Mouse (Mus musculus) adrenal gland, adult (tissue): ENCODE results near the gene Inf2.

ENCODE experiments used
- DNase-seq, 2 experiments: peaks; one replicate each; pipeline ENCODE4 v3.0.0; 2022 to 2023; ENCODE audit warnings: low spot score in 1 of 2; ENCODE audit not compliant: inconsistent age in 2 of 2

Gene Inf2

GRCm38 (mm10) chr12:112588426-112589256 is at the start of gene Inf2:
Gene Inf2 (plus strand): TSS chr12:112588784.
- peak; percentile 91 to 96 for DNase-seq

- DNase-seq, result no peak
Observed at GRCm38 (mm10) chr12:112539466-112539965, 49.1 kb upstream of the Inf2 start.

GRCm38 (mm10) chr12:112540321-112540720 is 48.3 kb upstream of the Inf2 start:
- DNase-seq, result no peak

- no peak for DNase-seq
Observed at GRCm38 (mm10) chr12:112541483-112542091, 47.0 kb upstream of the Inf2 start.

- DNase-seq, result no peak
Observed at GRCm38 (mm10) chr12:112542257-112542919, 46.2 kb upstream of the Inf2 start.

- DNase-seq, result peak; percentile 87 to 96
Observed at GRCm38 (mm10) chr12:112542920-112543300, 45.7 kb upstream of the Inf2 start.

GRCm38 (mm10) chr12:112543941-112544340 is 44.6 kb upstream of the Inf2 start:
- no peak for DNase-seq

GRCm38 (mm10) chr12:112544946-112545701 is 43.5 kb upstream of the Inf2 start:
- DNase-seq, result no peak

GRCm38 (mm10) chr12:112546110-112546509 is 42.5 kb upstream of the Inf2 start:
- no peak for DNase-seq

GRCm38 (mm10) chr12:112549287-112549686 is 39.3 kb upstream of the Inf2 start:
- no peak for DNase-seq

GRCm38 (mm10) chr12:112551861-112552375 is 36.7 kb upstream of the Inf2 start:
- peak; percentile 85 to 97 for DNase-seq

GRCm38 (mm10) chr12:112552520-112552919 is 36.1 kb upstream of the Inf2 start:
- DNase-seq, result no peak

GRCm38 (mm10) chr12:112554900-112555299 is 33.7 kb upstream of the Inf2 start:
- DNase-seq, result no peak

GRCm38 (mm10) chr12:112556531-112557060 is 32.0 kb upstream of the Inf2 start:
- no peak for DNase-seq

GRCm38 (mm10) chr12:112557219-112557618 is 31.4 kb upstream of the Inf2 start:
- no peak for DNase-seq

- peak in 1 of 2 experiments; percentile 60 for DNase-seq
Observed at GRCm38 (mm10) chr12:112559231-112559630, 29.4 kb upstream of the Inf2 start.

- peak in 1 of 2 experiments; percentile 56 for DNase-seq
Observed at GRCm38 (mm10) chr12:112559671-112560070, 28.9 kb upstream of the Inf2 start.

- DNase-seq, result peak in 1 of 2 experiments; percentile 54
Observed at GRCm38 (mm10) chr12:112560176-112560797, 28.3 kb upstream of the Inf2 start.

- no peak for DNase-seq
Observed at GRCm38 (mm10) chr12:112561163-112561562, 27.4 kb upstream of the Inf2 start.

- no peak for DNase-seq
Observed at GRCm38 (mm10) chr12:112562462-112562861, 26.1 kb upstream of the Inf2 start.
